Mouse (Mus musculus) small intestine, adult 10 weeks (tissue): Measurements from ENCODE around the gene Hrh1. TPM values are rescaled to one million over a fixed set of nuclear protein-coding genes. Genes with fewer than 3 reads are reported as not detected.

Experiments
- polyA plus RNA-seq: library from polyadenylated mRNA; stranded (reverse); fragments of 350-450 nt; fragmentation: Illumina TruSeq; extraction: RNeasy Lipid Tissue Mini Kit (QIAGEN cat#74804); gene quantifications from one replicate; pipeline ENCODE4 v1.2.3, GENCODE M21; 2014; ENCODE audit warnings: low replicate concordance

Gene Hrh1
- polyA plus RNA-seq, result 0.22 TPM

GRCm38 (mm10) chr6:114397691-114398217 lies at the start of gene Hrh1:
Gene Hrh1 (plus strand): TSS chr6:114397936.

Other genes starting within 250 kb of the Hrh1 start
- gene Slc6a1, start 115.3 kb upstream of the Hrh1 start, polyA plus RNA-seq, result not detected
- gene Atg7, start 245.2 kb downstream of the Hrh1 start, polyA plus RNA-seq, result 1.3 TPM